Mouse (Mus musculus): ENCODE data around the gene Ubash3a.

Ubash3a gene

GRCm38 (mm10) chr17:31207771-31208334, at the start of gene Ubash3a:
Gene Ubash3a, plus strand, starts transcription at chr17:31207873.
- peak; percentile 60 for DNase-seq (ENCODE audit: low spot score)

GRCm38 (mm10) chr17:31157921-31158320, 49.8 kb upstream of the Ubash3a start:
- no peak for DNase-seq (ENCODE audit: low spot score)

- no peak for DNase-seq (ENCODE audit: low spot score)
Measured at GRCm38 (mm10) chr17:31160291-31160690, 47.4 kb upstream of the Ubash3a start.

- DNase-seq (ENCODE audit: low spot score) = no peak
Measured at GRCm38 (mm10) chr17:31162607-31163006, 45.1 kb upstream of the Ubash3a start.

GRCm38 (mm10) chr17:31163821-31164220, 43.9 kb upstream of the Ubash3a start:
- no peak for DNase-seq (ENCODE audit: low spot score)

- DNase-seq (ENCODE audit: low spot score) = no peak
Measured at GRCm38 (mm10) chr17:31165127-31165526, 42.5 kb upstream of the Ubash3a start, which contains the start of gene Tff1. Gene Tff1, minus strand, starts transcription at chr17:31165277.

- no peak for DNase-seq (ENCODE audit: low spot score)
Measured at GRCm38 (mm10) chr17:31169796-31170195, 37.9 kb upstream of the Ubash3a start.

GRCm38 (mm10) chr17:31176321-31176720, 31.4 kb upstream of the Ubash3a start:
- DNase-seq (ENCODE audit: low spot score) = no peak

- no peak for DNase-seq (ENCODE audit: low spot score)
Measured at GRCm38 (mm10) chr17:31181490-31181889, 26.2 kb upstream of the Ubash3a start.

GRCm38 (mm10) chr17:31183180-31183974, 24.3 kb upstream of the Ubash3a start:
- no peak for DNase-seq (ENCODE audit: low spot score)

GRCm38 (mm10) chr17:31184269-31184990, 23.2 kb upstream of the Ubash3a start:
- DNase-seq (ENCODE audit: low spot score) = no peak

GRCm38 (mm10) chr17:31187370-31187769, 20.3 kb upstream of the Ubash3a start:
- peak; percentile 78 for DNase-seq (ENCODE audit: low spot score)

GRCm38 (mm10) chr17:31191825-31192224, 15.8 kb upstream of the Ubash3a start:
- no peak for DNase-seq (ENCODE audit: low spot score)

- DNase-seq (ENCODE audit: low spot score) = no peak
Measured at GRCm38 (mm10) chr17:31192663-31193062, 15.0 kb upstream of the Ubash3a start.

GRCm38 (mm10) chr17:31193360-31193759, 14.3 kb upstream of the Ubash3a start:
- DNase-seq (ENCODE audit: low spot score) = no peak

- no peak for DNase-seq (ENCODE audit: low spot score)
Measured at GRCm38 (mm10) chr17:31195207-31195606, 12.5 kb upstream of the Ubash3a start.

- DNase-seq (ENCODE audit: low spot score) = no peak
Measured at GRCm38 (mm10) chr17:31196283-31196682, 11.4 kb upstream of the Ubash3a start.

- DNase-seq (ENCODE audit: low spot score) = no peak
Measured at GRCm38 (mm10) chr17:31198877-31199276, 8.8 kb upstream of the Ubash3a start, which contains the start of gene Tmprss3. Gene Tmprss3, minus strand, starts transcription at chr17:31198977.

GRCm38 (mm10) chr17:31208654-31209053, 981 bp downstream of the Ubash3a start:
- DNase-seq (ENCODE audit: low spot score) = no peak

- DNase-seq (ENCODE audit: low spot score) = no peak
Measured at GRCm38 (mm10) chr17:31209376-31209930, 1.8 kb downstream of the Ubash3a start.

- DNase-seq (ENCODE audit: low spot score) = no peak
Measured at GRCm38 (mm10) chr17:31210299-31210698, 2.6 kb downstream of the Ubash3a start.

GRCm38 (mm10) chr17:31211881-31212280, 4.2 kb downstream of the Ubash3a start:
- DNase-seq (ENCODE audit: low spot score) = no peak

All from testis, postnatal 10 days (tissue).